21 mouse cellular contexts compared by ENCODE assay signal in the genomic region with DNA sequence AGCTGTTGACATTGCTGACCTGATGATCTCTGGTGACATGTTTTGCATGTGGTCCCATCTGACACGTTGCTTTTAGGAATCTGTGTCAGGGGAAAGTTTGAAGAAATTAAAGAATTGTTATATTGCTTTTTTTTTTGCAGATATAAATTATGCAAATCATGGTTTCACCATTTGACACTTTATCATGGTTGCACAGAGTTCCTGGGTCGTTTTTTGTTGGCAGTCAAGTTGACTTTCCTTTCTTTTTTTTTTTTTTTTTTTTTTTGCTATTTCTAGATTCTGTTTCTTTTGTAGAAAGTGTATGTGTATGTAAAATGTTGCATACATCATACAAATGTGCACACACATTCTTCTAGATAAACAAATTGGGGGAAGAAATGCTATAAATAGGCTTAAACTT. TPM values are rescaled to one million over a fixed set of nuclear protein-coding genes. Genes with fewer than 3 reads are reported as not detected.
A peak's percentile ranks its signal among the peaks of the same experiment; 100 is the strongest.
DNase-seq lines count a peak whose midpoint lies in the region; ATAC-seq and TF ChIP-seq lines count a peak whose summit lies in the region.
"Had no signal": no experiment of that assay in that cellular context is flagged by ENCODE, and none has a peak within 500 bp of the region (broad histone marks: within the 10 kb centered on the region; RNA-seq: fewer than 3 reads in every experiment).

No protein-coding gene starts in this region.

- peaks cover 10% of the 10 kb centered on the region for H3K4me1 ChIP-seq in hindbrain, embryonic 14.5 days (replicated peaks; ENCODE audit: control insufficient read depth, insufficient read depth, low read length)
- peaks cover 13% of the 10 kb centered on the region for H3K4me1 ChIP-seq in hindbrain, embryonic 10.5 days (replicated peaks)
- H3K4me1 ChIP-seq in limb, embryonic 13.5 days = peaks cover 8% of the 10 kb centered on the region; the same call in 1 of the 2 replicates
- H3K4me1 ChIP-seq in limb, embryonic 10.5 days = peaks cover 11% of the 10 kb centered on the region; the same call in 1 of the 2 replicates
- peaks cover 10% of the 10 kb centered on the region; the same call in 1 of the 2 replicates for H3K4me1 ChIP-seq in midbrain, embryonic 16.5 days (ENCODE audit: control insufficient read depth, insufficient read depth, low read length)
- peaks cover 15% of the 10 kb centered on the region for H3K4me1 ChIP-seq in midbrain, embryonic 10.5 days

- H3ac ChIP-seq in myocyte (ENCODE audit: control insufficient read depth, insufficient read length) = no peak overlapping the region

- H3K4me2 ChIP-seq in hindbrain, embryonic 14.5 days (replicated peaks) = peak overlapping the region; percentile 52
- H3K4me2 ChIP-seq in limb, embryonic 13.5 days (replicated peaks) = peak overlapping the region; percentile 66; the same call in 1 of the 2 replicates
- peak overlapping the region; percentile 56 for H3K4me2 ChIP-seq in midbrain, embryonic 16.5 days (ENCODE audit: low read length)
- H3K4me2 ChIP-seq in myocyte (ENCODE audit: low read depth) = no peak overlapping the region

- no peaks in the 10 kb centered on the region for H3K9me3 ChIP-seq in hindbrain, embryonic 14.5 days (ENCODE audit: control insufficient read depth, low read length)
- no peaks in the 10 kb centered on the region for H3K9me3 ChIP-seq in hindbrain, embryonic 10.5 days
- H3K9me3 ChIP-seq in limb, embryonic 13.5 days = no peaks in the 10 kb centered on the region
- H3K9me3 ChIP-seq in limb, embryonic 10.5 days (replicated peaks) = no peaks in the 10 kb centered on the region
- no peaks in the 10 kb centered on the region for H3K9me3 ChIP-seq in midbrain, embryonic 16.5 days (replicated peaks; ENCODE audit: control insufficient read depth, low read length, poor library complexity, severe bottlenecking)
- H3K9me3 ChIP-seq in midbrain, embryonic 10.5 days (replicated peaks) = no peaks in the 10 kb centered on the region
- H3K9me3 ChIP-seq: embryonic facial prominence, embryonic 13.5 days; forebrain, embryonic 12.5 days; hindbrain, embryonic 12.5 days had no signal

- no peaks in the 10 kb centered on the region for H3K27me3 ChIP-seq in hindbrain, embryonic 14.5 days (ENCODE audit: control insufficient read depth, insufficient read depth, low read length)
- H3K27me3 ChIP-seq in hindbrain, embryonic 10.5 days (ENCODE audit: insufficient read depth, poor library complexity, severe bottlenecking) = no peaks in the 10 kb centered on the region
- H3K27me3 ChIP-seq in limb, embryonic 13.5 days = no peaks in the 10 kb centered on the region
- no peaks in the 10 kb centered on the region for H3K27me3 ChIP-seq in limb, embryonic 10.5 days (ENCODE audit: low read depth, poor library complexity, severe bottlenecking)
- H3K27me3 ChIP-seq in midbrain, embryonic 16.5 days (ENCODE audit: control insufficient read depth, insufficient read depth, low read depth, low read length) = no peaks in the 10 kb centered on the region
- no peaks in the 10 kb centered on the region for H3K27me3 ChIP-seq in midbrain, embryonic 10.5 days (ENCODE audit: low read depth, poor library complexity, severe bottlenecking)
- H3K27me3 ChIP-seq in myocyte (ENCODE audit: control insufficient read depth, insufficient read depth, insufficient read length) = no peaks in the 10 kb centered on the region
- H3K27me3 ChIP-seq: embryonic facial prominence, embryonic 13.5 days; forebrain, embryonic 12.5 days; hindbrain, embryonic 12.5 days had no signal

- H3K27ac ChIP-seq in hindbrain, embryonic 14.5 days = peak overlapping the region; percentile 84; the same call in 1 of the 2 replicates
- no peak overlapping the region for H3K27ac ChIP-seq in hindbrain, embryonic 10.5 days
- no peak overlapping the region for H3K27ac ChIP-seq in limb, embryonic 13.5 days
- H3K27ac ChIP-seq in limb, embryonic 10.5 days = no peak overlapping the region
- H3K27ac ChIP-seq in midbrain, embryonic 16.5 days (ENCODE audit: low read length) = no peak overlapping the region
- no peak overlapping the region for H3K27ac ChIP-seq in midbrain, embryonic 10.5 days (replicated peaks)
- H3K27ac ChIP-seq: embryonic facial prominence, embryonic 13.5 days; heart, adult 2 months had no signal

- H3K9ac ChIP-seq in hindbrain, embryonic 14.5 days = no peak overlapping the region
- no peak overlapping the region for H3K9ac ChIP-seq in limb, embryonic 13.5 days
- H3K9ac ChIP-seq in midbrain, embryonic 16.5 days (ENCODE audit: low read depth, low read length) = no peak overlapping the region

- no peak overlapping the region for H3K4me3 ChIP-seq in hindbrain, embryonic 14.5 days (replicated peaks; ENCODE audit: low read length)
- no peak overlapping the region for H3K4me3 ChIP-seq in hindbrain, embryonic 10.5 days
- H3K4me3 ChIP-seq in limb, embryonic 13.5 days = no peak overlapping the region
- H3K4me3 ChIP-seq in limb, embryonic 10.5 days = no peak overlapping the region
- H3K4me3 ChIP-seq in midbrain, embryonic 16.5 days (ENCODE audit: low read depth, low read length) = no peak overlapping the region
- no peak overlapping the region for H3K4me3 ChIP-seq in midbrain, embryonic 10.5 days
- H3K4me3 ChIP-seq in myocyte = peak overlapping the region; percentile 37

- no peak for TF ChIP-seq POLR2A in myocyte (IDR thresholded peaks at IDR 0.05; ENCODE audit: insufficient read length, low read depth)

- ATAC-seq in hindbrain, embryonic 14.5 days (ENCODE audit: low FRiP score) = no peak
- no peak for ATAC-seq in limb, embryonic 13.5 days (ENCODE audit: low FRiP score, low read depth)
- no peak for ATAC-seq in midbrain, embryonic 16.5 days

- no peaks in the 10 kb centered on the region for H3K36me3 ChIP-seq in hindbrain, embryonic 14.5 days (replicated peaks; ENCODE audit: control insufficient read depth, insufficient read depth)
- peaks cover 20% of the 10 kb centered on the region for H3K36me3 ChIP-seq in hindbrain, embryonic 10.5 days
- peaks cover 8% of the 10 kb centered on the region for H3K36me3 ChIP-seq in limb, embryonic 13.5 days
- peaks cover 11% of the 10 kb centered on the region; the same call in 1 of the 2 replicates for H3K36me3 ChIP-seq in limb, embryonic 10.5 days
- H3K36me3 ChIP-seq in midbrain, embryonic 16.5 days (ENCODE audit: control insufficient read depth, insufficient read depth, low read length) = no peaks in the 10 kb centered on the region
- peaks cover 13% of the 10 kb centered on the region for H3K36me3 ChIP-seq in midbrain, embryonic 10.5 days
- no peaks in the 10 kb centered on the region for H3K36me3 ChIP-seq in myocyte (ENCODE audit: control insufficient read depth, insufficient read depth)
- H3K36me3 ChIP-seq: forebrain, embryonic 12.5 days; hindbrain, embryonic 12.5 days had no signal

- 89% methylated on average over 2 of the region's 2 CpGs for WGBS in hindbrain, embryonic 14.5 days
- 81% methylated on average over 2 of the region's 2 CpGs for WGBS in hindbrain, embryonic 10.5 days
- WGBS in limb, embryonic 13.5 days = 74% methylated on average over 2 of the region's 2 CpGs
- 79% methylated on average over 2 of the region's 2 CpGs for WGBS in limb, embryonic 10.5 days
- 87% methylated on average over 2 of the region's 2 CpGs for WGBS in midbrain, embryonic 16.5 days
- 82% methylated on average over 2 of the region's 2 CpGs for WGBS in midbrain, embryonic 10.5 days

- H3K79me2 ChIP-seq in myocyte (ENCODE audit: control insufficient read depth, insufficient read depth) = no peaks in the 10 kb centered on the region

- no peak for DNase-seq in hindbrain, embryonic 14.5 days (ENCODE audit: low spot score)
- DNase-seq in hindbrain, embryonic 10.5 days (ENCODE audit: low spot score) = no peak
- no peak for DNase-seq in limb, embryonic 10.5 days (ENCODE audit: low spot score)
- DNase-seq in midbrain, embryonic 10.5 days (ENCODE audit: low spot score) = no peak
- no peak for DNase-seq in gastrocnemius, postnatal 25 days
- DNase-seq: adrenal gland, adult 2 months; adrenal gland, postnatal 25 days; cerebellum, adult 18-20 months; cerebellum, adult 9-11 months; cerebellum, postnatal 36 days; gastrocnemius, postnatal 10 days; heart, adult 2 months; heart, postnatal 36 days had no signal

TF ChIP-seq in myocyte, 11 proteins besides CTCF, POLR2A, EP300 and RAD21 (continues in another document):
- TF ChIP-seq SRF (IDR thresholded peaks at IDR 0.05; ENCODE audit: control insufficient read depth, insufficient read length, low read depth) = no peak

RNA-seq across cellular contexts. Expression of gene Borcs7, which starts 1.4 kb away (rescaled TPM):
- polyA plus RNA-seq in hindbrain, embryonic 14.5 days (2014; fragmentation: Nextera tagmentation; extraction: Ambion mirVana) = 21.2 and 26.6 TPM in 2 replicates
- polyA plus RNA-seq in hindbrain, embryonic 10.5 days (2016; fragmentation: Nextera tagmentation; extraction: Ambion mirVana) = 14.4 and 15.7 TPM in 2 replicates
- polyA plus RNA-seq in limb, embryonic 13.5 days (2015; fragmentation: Nextera tagmentation; extraction: Ambion mirVana) = 15.7 and 18.1 TPM in 2 replicates
- 11.0 and 12.7 TPM in 2 replicates for polyA plus RNA-seq in limb, embryonic 10.5 days (2016; fragmentation: Nextera tagmentation; extraction: Ambion mirVana)
- 24.6 and 27.6 TPM in 2 replicates for polyA plus RNA-seq in midbrain, embryonic 16.5 days (2015; fragmentation: Nextera tagmentation; extraction: Ambion mirVana)
- polyA plus RNA-seq in midbrain, embryonic 10.5 days (2016; fragmentation: Nextera tagmentation; extraction: Ambion mirVana) = 14.2 and 17.4 TPM in 2 replicates
- 5.3 TPM for polyA plus RNA-seq in myocyte (2012; fragmentation: generic; extraction: Trizol)
- 10 to 100 TPM; 11.4 to 11.8 TPM for total RNA-seq in gastrocnemius, postnatal 25 days (2021)

RNA-seq across cellular contexts. Expression of gene As3mt, which starts 16.2 kb away (rescaled TPM):
- polyA plus RNA-seq in hindbrain, embryonic 14.5 days (2014; fragmentation: Nextera tagmentation; extraction: Ambion mirVana) = 38.6 and 40.1 TPM in 2 replicates
- polyA plus RNA-seq in hindbrain, embryonic 10.5 days (2016; fragmentation: Nextera tagmentation; extraction: Ambion mirVana) = 27.3 and 30.3 TPM in 2 replicates
- polyA plus RNA-seq in limb, embryonic 13.5 days (2015; fragmentation: Nextera tagmentation; extraction: Ambion mirVana) = 38.3 and 38.5 TPM in 2 replicates
- polyA plus RNA-seq in limb, embryonic 10.5 days (2016; fragmentation: Nextera tagmentation; extraction: Ambion mirVana) = 29.7 and 31.4 TPM in 2 replicates
- 35.6 and 38.1 TPM in 2 replicates for polyA plus RNA-seq in midbrain, embryonic 16.5 days (2015; fragmentation: Nextera tagmentation; extraction: Ambion mirVana)
- 30.0 and 32.4 TPM in 2 replicates for polyA plus RNA-seq in midbrain, embryonic 10.5 days (2016; fragmentation: Nextera tagmentation; extraction: Ambion mirVana)
- 4.1 TPM for polyA plus RNA-seq in myocyte (2012; fragmentation: generic; extraction: Trizol)
- total RNA-seq in gastrocnemius, postnatal 25 days (2021) = 10 to 100 TPM; 87.8 to 90.3 TPM

RNA-seq across cellular contexts. Expression of gene Cyp17a1, which starts 18.1 kb away (rescaled TPM):
- polyA plus RNA-seq in hindbrain, embryonic 14.5 days (2014; fragmentation: Nextera tagmentation; extraction: Ambion mirVana) = not detected in 2 replicates
- not detected in 2 replicates for polyA plus RNA-seq in hindbrain, embryonic 10.5 days (2016; fragmentation: Nextera tagmentation; extraction: Ambion mirVana)
- 0.05 TPM in 1 of 2 replicates, not detected in the other for polyA plus RNA-seq in limb, embryonic 13.5 days (2015; fragmentation: Nextera tagmentation; extraction: Ambion mirVana)
- not detected in 2 replicates for polyA plus RNA-seq in limb, embryonic 10.5 days (2016; fragmentation: Nextera tagmentation; extraction: Ambion mirVana)
- polyA plus RNA-seq in midbrain, embryonic 16.5 days (2015; fragmentation: Nextera tagmentation; extraction: Ambion mirVana) = not detected in 2 replicates
- polyA plus RNA-seq in midbrain, embryonic 10.5 days (2016; fragmentation: Nextera tagmentation; extraction: Ambion mirVana) = not detected in 2 replicates
- not detected for polyA plus RNA-seq in myocyte (2012; fragmentation: generic; extraction: Trizol)
- total RNA-seq in gastrocnemius, postnatal 25 days (2021) = not detected
- total RNA-seq: gastrocnemius, postnatal 10 days; heart, adult 2 months; heart, postnatal 36 days had no signal
- polyA plus RNA-seq: C2C12; embryonic facial prominence, embryonic 13.5 days; forebrain, embryonic 12.5 days; frontal cortex, adult 2 months; hindbrain, embryonic 12.5 days had no signal
